Comparison of ENCODE assay signal across 8 mouse cellular contexts in the genomic region with DNA sequence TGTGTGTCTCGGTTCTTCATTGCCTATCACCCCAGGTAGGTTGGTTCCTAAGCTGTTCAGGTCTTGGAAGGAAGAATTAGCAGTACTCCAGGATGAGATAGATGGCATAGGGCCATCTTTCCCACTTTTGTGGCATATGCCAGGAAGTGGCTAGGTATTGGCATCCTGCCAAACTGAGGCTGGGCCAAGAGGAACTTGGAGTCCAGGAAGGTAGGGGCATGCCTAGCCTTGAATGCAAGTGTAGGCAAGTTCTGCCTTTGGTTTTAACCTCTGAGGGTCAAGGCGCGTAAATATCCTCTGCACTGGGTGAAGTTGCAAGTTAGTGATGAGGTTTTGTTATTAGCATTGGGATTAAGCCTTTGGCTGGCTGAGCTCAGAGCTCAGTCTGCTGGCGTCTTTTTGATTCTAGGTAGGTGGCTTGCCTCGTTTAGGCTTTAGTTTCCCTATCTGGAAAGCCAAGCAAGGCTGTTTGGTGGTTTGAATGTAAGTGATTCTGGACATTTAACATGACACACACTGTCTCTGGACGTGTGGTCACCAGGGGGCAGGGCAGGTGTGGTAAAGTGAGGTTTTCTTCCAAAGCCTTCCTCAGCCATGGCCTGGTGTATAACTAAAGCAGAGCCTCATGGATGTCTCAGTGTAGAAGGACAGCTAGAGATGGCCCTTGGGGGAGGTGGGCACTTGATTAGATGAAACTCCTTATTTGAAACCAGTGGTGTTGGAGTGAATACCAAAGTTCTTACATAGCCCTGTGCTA. TPM values are rescaled to one million over a fixed set of nuclear protein-coding genes. Genes with fewer than 3 reads are reported as not detected.
DNase-seq lines count a peak whose midpoint lies in the region; ATAC-seq and TF ChIP-seq lines count a peak whose summit lies in the region.

No protein-coding gene starts in this region.

- H3K4me1 ChIP-seq in heart, postnatal 0 days (ENCODE audit: control insufficient read depth, insufficient read depth), result no peaks in the 10 kb centered on the region
- H3K4me1 ChIP-seq in heart, embryonic 10.5 days, result peaks cover 9% of the 10 kb centered on the region; the same call in 1 of the 2 replicates

- no peak overlapping the region for H3K27ac ChIP-seq in heart, postnatal 0 days (ENCODE audit: low read depth)
- H3K27ac ChIP-seq in heart, embryonic 10.5 days, result no peak overlapping the region

- TF ChIP-seq EP300 in heart, postnatal 0 days (IDR thresholded peaks at IDR 0.05; ENCODE audit: low read depth), result no peak

- peak; percentile 69 for TF ChIP-seq CTCF in heart, postnatal 0 days (IDR thresholded peaks at IDR 0.05; ENCODE audit: low read depth)

- H3K36me3 ChIP-seq in heart, postnatal 0 days (replicated peaks; ENCODE audit: control insufficient read depth, insufficient read depth, low read length), result no peaks in the 10 kb centered on the region
- 0 out of 2 replicates have a peak, but pooled peaks cover 7% of the 10 kb centered on the region for H3K36me3 ChIP-seq in heart, embryonic 10.5 days

- ATAC-seq in heart, postnatal 0 days (ENCODE audit: insufficient read depth, low read depth), result peak; percentile 70
- no peak for ATAC-seq in megakaryocyte, adult 5-6 weeks (ENCODE audit: poor library complexity, severe bottlenecking)

- no peak overlapping the region for H3K9ac ChIP-seq in heart, postnatal 0 days (replicated peaks; ENCODE audit: low read depth, low read length)

- DNase-seq in heart, postnatal 0 days (ENCODE audit: low spot score), result peak; percentile 23
- DNase-seq in heart, embryonic 10.5 days (ENCODE audit: low spot score), result no peak
- DNase-seq in A20 (ENCODE audit: low read depth, low spot score) (peak; percentile 10), ZHBTc4 (ENCODE audit: low read depth, low spot score) (peak; percentile 35)
- peak; percentile 79 to 88 for DNase-seq in kidney, postnatal 25 days
- no peak for DNase-seq in thymus, postnatal 4 days
- no peak for DNase-seq in gastrocnemius, adult 18-20 months (ENCODE audit: low spot score)

- no peaks in the 10 kb centered on the region for H3K9me3 ChIP-seq in heart, postnatal 0 days (replicated peaks; ENCODE audit: control insufficient read depth, low read length)
- H3K9me3 ChIP-seq in heart, embryonic 10.5 days, result no peaks in the 10 kb centered on the region

- 67% methylated on average over 6 of the region's 6 CpGs for WGBS in heart, postnatal 0 days
- 68% methylated on average over 6 of the region's 6 CpGs for WGBS in heart, embryonic 10.5 days

- no peak overlapping the region for H3K4me2 ChIP-seq in heart, postnatal 0 days (ENCODE audit: low read depth, low read length)

- no peak overlapping the region for H3K4me3 ChIP-seq in heart, postnatal 0 days (ENCODE audit: low read depth, low read length)
- H3K4me3 ChIP-seq in heart, embryonic 10.5 days, result no peak overlapping the region

- no peaks in the 10 kb centered on the region for H3K27me3 ChIP-seq in heart, postnatal 0 days (ENCODE audit: control insufficient read depth, insufficient read depth, low read length)
- H3K27me3 ChIP-seq in heart, embryonic 10.5 days (ENCODE audit: insufficient read depth, poor library complexity, severe bottlenecking), result 0 out of 2 replicates have a peak, but pooled peaks cover 4% of the 10 kb centered on the region

RNA-seq across cellular contexts. Expression of a gene that starts 5.8 kb away (rescaled TPM):
- total RNA-seq in heart, postnatal 0 days (2014; rRNA removed; ENCODE audit: low replicate concordance), result 21.4 and 24.1 TPM in 2 replicates
- 15.2 and 17.9 TPM in 2 replicates for polyA plus RNA-seq in heart, postnatal 0 days (2015; fragmentation: Nextera tagmentation; extraction: Ambion mirVana)
- 8.6 and 13.0 TPM in 2 replicates for polyA plus RNA-seq in heart, embryonic 10.5 days (2016; fragmentation: Nextera tagmentation; extraction: Ambion mirVana)
- total RNA-seq in megakaryocyte, adult 5-6 weeks (2015), result 40.5 and 46.9 TPM in 2 replicates
- total RNA-seq in megakaryocyte, adult 5-6 weeks (2017), result 58.8 and 60.6 TPM in 2 replicates
- 10 to 100 TPM; 11.4 to 20.5 TPM for total RNA-seq in gastrocnemius, adult 18-20 months (2021)

Comparison
In these comparisons a context has a peak if more than half of its experiments do, and no peak if none do; other contexts are left out.
1. DNase-seq: peak in heart, postnatal 0 days (single experiment), A20 (single experiment), ZHBTc4 (single experiment) and kidney, postnatal 25 days (2 of 2); none in heart, embryonic 10.5 days (single experiment), thymus, postnatal 4 days (single experiment) and gastrocnemius, adult 18-20 months (single experiment).